Mouse (Mus musculus) spleen, adult 18-20 months (tissue): ENCODE results near the gene Tecr.
"Not testable (repeated sequence)": the region's sequence is repeated elsewhere in the genome, so short reads cannot be mapped to it uniquely, and the experiment has no call there.

Experiments
- DNase-seq, 2 experiments: peaks; one replicate each; pipeline ENCODE4 v3.0.0; 2022; ENCODE audit warnings: mixed read lengths in 2 of 2

The Tecr gene

GRCm38 (mm10) chr8:83579676-83580075 is 28.1 kb downstream of the Tecr start:
- no peak for DNase-seq

DNA sequence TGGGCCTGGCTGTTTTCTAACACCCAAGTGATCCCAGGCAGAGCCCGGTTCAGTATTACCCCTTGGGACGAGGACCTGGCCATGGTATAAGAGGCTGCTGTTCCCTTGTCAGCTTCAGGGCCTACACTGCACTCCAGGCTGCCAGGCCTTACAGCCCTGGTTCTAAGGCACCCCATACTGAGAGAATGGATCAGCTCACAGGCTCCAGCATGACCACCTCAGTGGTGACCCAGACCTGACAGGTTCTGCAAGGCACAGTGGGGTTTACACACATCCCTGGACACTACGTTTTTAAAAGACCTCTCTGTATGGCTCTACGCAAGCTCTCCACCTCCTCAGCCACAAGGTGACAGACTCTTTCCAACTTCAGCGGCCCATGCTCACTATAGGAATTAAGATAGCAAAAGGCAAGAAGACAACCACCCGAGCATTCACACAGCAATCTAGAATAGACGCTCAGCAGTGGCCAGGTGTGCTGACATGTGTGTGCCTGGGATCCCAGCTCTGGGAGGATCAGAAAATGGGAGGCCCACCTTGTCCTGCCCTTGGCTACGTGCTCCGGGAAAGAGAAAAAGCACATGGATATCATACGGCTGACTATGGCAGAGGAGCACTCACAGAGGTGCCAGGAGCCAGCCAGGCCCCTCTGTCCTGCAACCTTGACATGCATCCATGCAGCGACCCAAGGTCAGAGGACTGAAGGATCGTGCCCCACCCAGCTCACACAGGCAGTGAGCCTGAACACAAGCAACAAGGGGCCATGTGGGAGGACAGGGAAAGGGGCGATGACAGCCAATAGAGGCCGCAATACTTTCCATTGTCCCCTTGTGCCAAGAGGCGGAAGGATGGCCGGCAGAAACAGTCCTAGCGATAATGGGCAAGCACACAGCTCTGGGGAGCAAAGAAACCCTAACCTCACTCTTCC is 29.4 kb downstream of the Tecr start:
- no peak for DNase-seq

- no peak for DNase-seq
Observed at GRCm38 (mm10) chr8:83577384-83577791, 30.4 kb downstream of the Tecr start.

DNA sequence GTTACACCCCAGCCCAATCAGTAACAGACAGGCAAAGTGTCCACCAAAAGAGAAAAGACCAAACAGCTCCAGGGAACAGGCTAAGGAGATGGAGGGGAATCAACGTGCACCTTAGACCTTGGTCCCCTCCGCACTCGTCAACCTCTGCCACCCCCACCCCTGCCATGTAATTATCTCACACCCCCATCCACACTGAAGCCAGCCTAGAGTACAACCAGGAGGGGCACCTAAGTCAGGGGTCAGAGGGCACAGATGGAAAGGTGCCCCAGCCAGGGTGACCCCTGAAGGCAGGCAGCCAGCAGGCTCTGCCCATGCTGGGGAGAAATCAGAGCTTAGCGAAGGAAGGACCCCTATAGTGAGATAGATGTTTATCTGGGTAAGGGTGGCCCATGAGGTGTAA is 30.9 kb downstream of the Tecr start:
- no peak for DNase-seq

DNA sequence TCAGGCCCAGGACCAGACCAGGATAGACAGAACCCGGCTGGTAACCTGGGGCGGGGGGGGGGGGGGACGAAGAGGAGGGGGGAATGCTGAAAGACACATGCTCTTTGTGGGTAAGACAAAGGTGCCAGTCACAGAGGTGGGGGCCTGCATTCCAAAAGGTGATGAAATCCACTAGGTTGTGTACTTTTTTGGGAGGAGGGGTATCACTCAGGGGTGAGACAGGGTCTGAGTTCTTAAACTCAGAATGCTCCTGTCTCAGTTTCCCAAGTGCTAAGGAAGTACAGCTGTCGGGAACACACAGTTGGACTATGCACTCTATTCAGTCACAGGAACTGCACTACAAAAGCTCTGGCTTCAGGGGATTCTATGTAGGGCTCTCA is 31.3 kb downstream of the Tecr start:
- DNase-seq = no peak

- no peak for DNase-seq
Observed at GRCm38 (mm10) chr8:83575561-83576515, 31.9 kb downstream of the Tecr start.

- DNase-seq = no peak
Observed at GRCm38 (mm10) chr8:83574631-83575315, 33.0 kb downstream of the Tecr start.

- peak; percentile 63 to 66 for DNase-seq
Observed at GRCm38 (mm10) chr8:83573140-83573875, 34.5 kb downstream of the Tecr start.

DNA sequence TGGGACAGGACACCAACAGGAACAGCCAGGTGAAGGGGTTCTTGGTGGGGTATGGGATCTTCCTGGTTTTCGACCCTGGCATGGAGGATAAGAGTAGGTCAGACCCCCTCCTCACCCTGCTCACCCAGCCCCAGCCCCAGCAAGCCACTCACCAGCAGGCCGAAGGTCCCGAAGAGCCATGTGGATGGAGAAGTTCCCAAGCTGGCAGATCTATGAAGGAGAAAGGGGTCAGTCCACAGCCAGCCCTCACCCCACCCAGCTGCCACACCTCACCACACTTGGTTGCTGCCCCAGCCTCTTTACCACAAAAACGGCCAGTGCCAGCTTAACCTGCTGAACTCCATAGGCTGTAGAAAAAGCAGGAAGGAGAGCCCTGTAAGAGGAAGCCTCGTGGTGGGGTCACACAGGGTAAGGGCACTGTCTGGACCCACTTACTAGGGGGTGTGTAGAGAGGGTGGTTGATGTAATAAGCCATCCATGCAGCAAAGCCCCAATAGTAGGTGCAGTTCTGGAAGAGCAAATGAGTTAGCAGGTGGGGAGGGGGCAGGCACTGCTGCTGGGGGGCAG is 35.4 kb downstream of the Tecr start:
- DNase-seq = no peak

- DNase-seq = no peak
Observed at GRCm38 (mm10) chr8:83571791-83572190, 36.0 kb downstream of the Tecr start.

DNA sequence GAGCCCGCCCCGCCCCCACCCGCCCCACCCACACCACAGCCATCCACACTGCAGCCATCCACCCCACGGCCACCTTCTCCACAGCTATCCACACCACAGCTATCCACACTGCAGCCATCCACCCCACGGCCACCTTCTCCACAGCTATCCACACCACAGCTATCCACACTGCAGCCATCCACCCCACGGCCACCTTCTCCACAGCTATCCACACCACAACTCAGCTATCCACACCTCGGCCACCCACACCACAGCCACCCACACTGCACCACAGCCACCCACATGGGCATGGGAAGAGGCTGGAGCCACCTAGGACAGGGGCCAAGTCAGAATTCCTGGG is 36.8 kb downstream of the Tecr start:
- not testable (repeated sequence) for DNase-seq

DNA sequence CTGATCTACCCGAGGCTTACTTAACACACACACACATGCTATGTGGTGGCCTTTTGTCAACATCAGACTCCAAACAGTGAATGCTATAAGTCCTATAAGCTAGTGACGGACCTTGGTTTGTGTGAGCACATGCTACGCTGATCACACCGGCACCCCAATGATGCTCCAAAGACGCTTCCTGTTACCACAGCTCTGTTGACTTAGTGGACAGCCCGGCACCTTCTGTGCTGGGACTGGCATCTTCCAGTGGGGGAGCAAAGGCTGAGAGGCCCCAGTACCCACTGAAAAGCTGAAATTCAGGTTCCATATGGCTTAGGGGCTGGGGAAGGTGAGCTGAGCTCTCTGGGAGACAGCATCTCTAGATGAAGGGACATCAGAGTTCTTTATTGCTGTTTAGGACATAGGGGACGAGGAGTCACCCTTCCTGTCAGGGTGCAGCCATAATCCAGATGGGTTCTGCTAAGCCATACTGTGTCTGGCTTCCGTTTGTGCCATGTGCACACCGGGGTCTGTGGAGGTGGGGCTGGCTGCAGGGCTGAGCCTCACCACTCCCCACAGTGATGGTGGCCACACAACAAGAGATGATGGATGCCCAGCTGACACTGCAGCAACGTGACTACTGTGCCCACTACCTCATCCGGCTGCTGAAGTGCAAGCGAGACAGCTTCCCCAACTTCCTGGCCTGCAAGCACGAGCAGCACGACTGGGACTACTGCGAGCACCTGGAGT is 37.3 kb downstream of the Tecr start:
- DNase-seq = no peak

- no peak for DNase-seq
Observed at GRCm38 (mm10) chr8:83569165-83569564, 38.6 kb downstream of the Tecr start.

DNA sequence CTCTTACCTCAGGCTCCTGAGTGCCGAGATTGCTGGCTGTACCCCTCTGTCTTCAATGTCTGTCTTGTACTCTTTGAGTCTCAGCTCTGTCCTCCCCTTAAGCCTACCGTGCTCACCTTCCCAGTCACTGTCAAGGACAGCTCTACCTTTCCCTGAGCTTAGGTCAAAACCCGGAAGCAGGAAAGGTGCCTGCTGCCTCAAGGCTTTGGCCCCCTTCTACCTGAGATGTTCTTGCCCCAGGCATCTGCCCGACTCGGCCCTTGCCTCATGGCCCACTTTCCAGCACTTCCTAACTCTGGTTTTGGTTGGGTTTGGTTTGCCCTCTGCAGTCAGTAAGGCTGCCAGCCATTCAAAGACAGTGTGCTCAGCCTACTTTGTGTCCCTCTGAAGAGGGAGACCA is 39.0 kb downstream of the Tecr start:
- DNase-seq = no peak

DNA sequence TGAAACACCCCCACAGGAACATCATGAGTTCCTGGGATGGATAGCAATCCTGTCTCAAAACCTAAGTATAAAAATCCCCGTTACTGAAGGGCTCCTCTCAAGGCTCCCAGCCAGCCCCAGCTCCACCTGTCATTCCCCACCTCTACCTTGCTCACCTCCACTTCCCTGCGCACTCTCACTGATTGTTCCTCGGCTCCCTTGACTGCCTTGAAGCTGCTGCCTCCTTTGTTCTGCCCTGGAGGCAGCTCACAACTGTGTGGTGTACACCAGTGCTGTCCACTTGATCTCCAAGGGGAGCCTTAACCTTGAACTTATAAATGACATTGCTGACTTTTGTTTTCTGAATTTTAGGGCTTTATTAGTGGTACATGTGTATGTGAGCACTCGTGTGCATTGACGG is 39.6 kb downstream of the Tecr start:
- no peak for DNase-seq

- DNase-seq = no peak
Observed at GRCm38 (mm10) chr8:83567668-83568067, 40.1 kb downstream of the Tecr start.

DNA sequence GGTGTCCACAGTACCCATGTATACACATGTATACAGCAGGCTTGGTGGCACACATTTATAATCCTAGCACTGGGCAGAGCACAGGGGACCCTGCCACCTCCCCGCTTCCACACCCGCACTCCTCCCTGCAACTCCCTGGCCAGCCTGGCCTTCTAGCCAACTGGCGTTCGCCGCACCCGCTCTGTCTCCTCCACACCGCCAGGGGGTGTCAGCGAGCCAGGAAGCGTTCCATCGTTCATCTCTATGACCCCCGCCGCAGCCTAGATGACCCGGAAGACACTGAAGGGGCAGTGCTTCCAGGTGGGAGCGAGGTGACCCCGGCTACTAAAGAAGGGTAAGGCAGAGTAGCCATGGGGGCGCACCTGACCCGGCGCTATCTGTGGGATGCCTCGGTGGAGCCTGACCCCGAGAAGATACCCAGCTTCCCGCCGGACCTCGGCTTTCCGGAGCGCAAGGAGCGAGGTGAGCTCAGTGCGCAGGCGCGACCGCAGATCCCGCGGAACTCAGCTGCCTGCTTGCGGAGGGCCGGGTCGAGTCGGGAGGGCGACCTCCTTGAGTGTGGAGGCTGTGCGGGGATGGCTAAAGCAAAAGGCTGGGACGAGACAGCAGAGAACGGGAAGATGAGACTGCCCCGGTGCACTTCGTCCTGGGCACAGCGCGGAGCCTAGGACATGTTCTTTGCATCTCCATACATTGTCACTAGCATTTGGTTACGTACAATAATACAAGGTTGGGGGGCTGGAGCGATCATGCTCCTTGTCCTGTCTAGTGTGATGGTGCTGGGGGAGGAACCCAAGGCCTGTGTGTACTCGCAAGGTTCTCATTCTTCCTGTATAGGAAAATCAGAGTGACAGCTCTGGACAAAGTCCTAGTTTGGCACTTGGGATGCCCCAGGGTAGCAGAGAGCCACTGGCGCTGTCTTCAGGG is 41.0 kb downstream of the Tecr start, which contains the start of gene Ndufb7:
TSS of gene Ndufb7 (plus strand) at position 203 of the 927 bp plus-strand sequence.
- DNase-seq = peak; percentile 89 to 96

DNA sequence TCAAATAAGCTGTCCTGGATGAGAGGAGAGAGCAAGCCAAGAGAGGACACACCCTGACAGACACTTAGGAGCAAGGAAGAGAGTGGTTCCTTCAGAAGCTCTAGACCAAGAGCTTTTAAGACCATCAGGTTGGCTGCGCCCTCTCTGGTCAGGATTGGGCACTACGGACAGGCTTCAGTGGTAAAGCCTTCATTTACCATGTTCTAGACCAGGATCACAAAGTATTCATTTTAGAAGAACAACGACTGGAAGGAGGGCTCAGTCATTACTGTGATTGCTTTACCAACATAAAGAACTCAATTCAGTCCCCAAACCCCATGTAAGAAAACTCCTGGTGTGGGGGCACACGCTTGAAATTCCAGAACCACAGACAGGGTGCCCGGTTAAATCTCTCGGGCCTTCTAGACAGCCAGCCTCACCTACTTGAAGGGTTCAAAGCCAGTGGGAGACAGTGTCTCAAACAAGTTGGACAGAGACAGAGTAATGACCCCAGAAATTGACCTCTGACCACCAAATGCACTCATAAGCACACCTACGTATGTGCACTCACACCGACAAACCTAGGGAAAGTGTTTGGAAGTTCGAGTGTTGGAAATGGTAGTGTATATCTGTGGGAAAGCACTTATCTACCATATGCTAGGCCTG is 41.9 kb downstream of the Tecr start:
- no peak for DNase-seq

DNA sequence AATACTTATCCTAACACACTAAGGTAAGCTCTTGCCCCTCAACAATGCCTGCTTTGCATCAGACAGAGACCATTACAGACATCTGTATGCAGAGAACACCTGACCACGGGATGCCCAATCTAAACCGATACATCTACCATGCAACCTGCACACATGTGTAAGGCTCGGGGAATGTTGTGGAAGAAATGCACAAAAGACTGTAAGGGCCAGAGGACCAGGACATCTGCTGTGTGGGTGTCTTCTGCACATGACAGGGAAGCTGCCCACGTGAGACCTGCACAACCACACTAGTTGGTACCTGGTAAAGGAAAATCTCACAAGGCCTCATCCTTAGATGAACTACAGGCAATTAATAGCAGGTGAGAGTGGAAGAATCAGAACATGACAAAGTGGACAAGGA is 44.5 kb downstream of the Tecr start:
- no peak for DNase-seq

GRCm38 (mm10) chr8:83562669-83563068 is 45.1 kb downstream of the Tecr start:
- DNase-seq = no peak
